Mouse (Mus musculus): Measurements from ENCODE around the gene Fscn2. TPM values are rescaled to one million over a fixed set of nuclear protein-coding genes. Genes with fewer than 3 reads are reported as not detected.

Fscn2 gene
- polyA plus RNA-seq (2015; fragmentation: Nextera tagmentation; extraction: Ambion mirVana) = 1.3 and 1.5 TPM in 2 replicates

DNA sequence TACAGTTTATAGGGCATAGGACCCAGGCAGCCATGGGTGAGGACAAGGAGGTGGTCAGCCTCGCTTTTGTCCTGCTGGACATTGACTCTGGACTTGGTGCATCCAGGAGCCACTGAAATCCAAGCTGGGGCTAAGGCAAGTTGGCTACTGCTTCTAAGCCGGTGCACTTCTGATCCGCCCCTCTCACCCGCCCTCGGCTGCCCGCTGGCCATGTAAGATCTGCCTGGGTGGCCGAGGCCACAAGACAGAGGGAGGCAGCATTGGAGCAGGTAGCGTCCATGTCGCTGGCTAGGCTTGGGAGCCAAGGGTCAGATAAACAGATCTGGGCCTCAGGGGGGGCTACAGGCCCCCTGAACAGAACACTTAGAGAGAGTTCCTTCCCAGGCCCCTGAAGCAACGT is at the start of gene Fscn2:
TSS of gene Fscn2 (plus strand) at position 240 of the 400 bp plus-strand sequence.
- Histone ChIP-seq H3K36me3 (ENCODE audit: insufficient read depth, low read length) (no peaks in the 10 kb centered on the region), H3K4me3 (replicated peaks; ENCODE audit: low read depth, low read length) (no peak within 1 kb of the TSS), H3K27ac (no peak within 1 kb of the TSS), H3K9ac (ENCODE audit: low read depth, low read length) (0 out of 2 replicates have a peak within 1 kb of the TSS, but pooled peaks have one; percentile 23), H3K4me1 (replicated peaks; ENCODE audit: insufficient read depth, low read length) (peaks cover 13% of the 10 kb centered on the region; the same call in 1 of the 2 replicates), H3K27me3 (ENCODE audit: insufficient read depth, low read length) (no peaks in the 10 kb centered on the region), H3K9me3 (replicated peaks; ENCODE audit: low read length) (no peaks in the 10 kb centered on the region), H3K4me2 (ENCODE audit: low read length) (no peak within 1 kb of the TSS)
- no peak for TF ChIP-seq CTCF (IDR thresholded peaks at IDR 0.05; ENCODE audit: low read depth)
- ATAC-seq (replicated peaks; ENCODE audit: low FRiP score, low read depth) (no peak), DNase-seq (ENCODE audit: low spot score) (no peak)
- WGBS = 48% methylated on average over 10 of the region's 10 CpGs

DNA sequence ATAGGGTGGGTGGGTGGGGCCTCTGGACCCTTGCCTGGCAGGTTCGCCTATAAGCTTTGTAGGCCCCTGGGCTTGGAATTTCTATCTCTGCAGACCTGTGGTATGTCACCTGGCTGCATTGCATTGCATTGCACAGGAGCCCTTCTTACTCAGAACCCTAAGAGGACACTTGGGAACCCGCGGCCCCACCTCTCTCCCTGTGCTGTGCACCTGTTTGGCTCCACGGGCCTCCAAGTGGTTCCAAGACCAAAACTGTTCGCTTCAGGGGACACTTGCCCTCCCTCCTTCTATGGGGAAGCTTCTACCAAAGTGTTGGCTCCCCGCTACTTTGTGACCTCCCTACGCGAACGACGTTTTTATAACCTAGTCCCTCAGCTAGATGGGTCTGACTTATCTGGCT is 49.8 kb upstream of the Fscn2 start:
- H3K9ac ChIP-seq (ENCODE audit: low read depth, low read length) = peak overlapping the region; percentile 63
- no peak for ATAC-seq (replicated peaks; ENCODE audit: low FRiP score, low read depth)
- no peak for DNase-seq (ENCODE audit: low spot score)
- H3K27me3 ChIP-seq (ENCODE audit: insufficient read depth, low read length) = no peaks in the 10 kb centered on the region
- WGBS = 34% methylated on average over 10 of the region's 10 CpGs
- H3K27ac ChIP-seq = peak overlapping the region; percentile 88
- peaks cover 22% of the 10 kb centered on the region for H3K4me1 ChIP-seq (replicated peaks; ENCODE audit: insufficient read depth, low read length)
- peak overlapping the region; percentile 79 for H3K4me2 ChIP-seq (ENCODE audit: low read length)
- no peak for TF ChIP-seq CTCF (IDR thresholded peaks at IDR 0.05; ENCODE audit: low read depth)
- no peaks in the 10 kb centered on the region for H3K9me3 ChIP-seq (replicated peaks; ENCODE audit: low read length)
- no peak overlapping the region for H3K4me3 ChIP-seq (replicated peaks; ENCODE audit: low read depth, low read length)
- no peaks in the 10 kb centered on the region for H3K36me3 ChIP-seq (ENCODE audit: insufficient read depth, low read length)

DNA sequence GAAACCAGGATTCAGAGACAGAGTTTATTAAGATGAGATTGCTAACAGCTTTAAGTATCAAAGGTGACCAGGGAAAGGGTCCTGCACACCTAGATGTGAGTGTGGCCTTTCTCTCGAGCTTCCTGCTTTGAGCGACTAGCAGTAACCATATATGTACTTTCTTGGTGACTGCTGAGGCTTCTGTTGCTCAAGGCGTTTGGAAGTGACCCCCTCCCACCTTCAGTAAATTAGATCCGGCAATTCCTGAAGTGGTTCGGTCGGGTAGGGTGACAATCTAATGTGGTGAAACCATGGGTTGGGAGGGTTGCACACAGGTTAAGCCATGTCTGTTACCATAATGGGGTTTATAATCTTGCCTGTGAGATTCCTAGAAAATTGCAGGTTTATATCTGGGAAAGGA is 49.3 kb upstream of the Fscn2 start:
- H3K9ac ChIP-seq (ENCODE audit: low read depth, low read length) = no peak overlapping the region
- ATAC-seq (replicated peaks; ENCODE audit: low FRiP score, low read depth) (no peak), DNase-seq (ENCODE audit: low spot score) (no peak)
- TF ChIP-seq CTCF (IDR thresholded peaks at IDR 0.05; ENCODE audit: low read depth) = no peak
- no peaks in the 10 kb centered on the region for H3K9me3 ChIP-seq (replicated peaks; ENCODE audit: low read length)
- no peak overlapping the region for H3K27ac ChIP-seq
- H3K4me1 ChIP-seq (replicated peaks; ENCODE audit: insufficient read depth, low read length) = peaks cover 22% of the 10 kb centered on the region
- WGBS = 52% methylated on average over 6 of the region's 6 CpGs
- H3K4me2 ChIP-seq (ENCODE audit: low read length) = no peak overlapping the region
- no peak overlapping the region for H3K4me3 ChIP-seq (replicated peaks; ENCODE audit: low read depth, low read length)
- no peaks in the 10 kb centered on the region for H3K36me3 ChIP-seq (ENCODE audit: insufficient read depth, low read length)
- no peaks in the 10 kb centered on the region for H3K27me3 ChIP-seq (ENCODE audit: insufficient read depth, low read length)

GRCm38 (mm10) chr11:120313906-120314685 is 47.2 kb upstream of the Fscn2 start:
- Histone ChIP-seq H3K9me3 (replicated peaks; ENCODE audit: low read length) (no peaks in the 10 kb centered on the region), H3K4me3 (replicated peaks; ENCODE audit: low read depth, low read length) (no peak overlapping the region), H3K9ac (ENCODE audit: low read depth, low read length) (no peak overlapping the region), H3K4me1 (replicated peaks; ENCODE audit: insufficient read depth, low read length) (peaks cover 18% of the 10 kb centered on the region; the same call in 1 of the 2 replicates), H3K27me3 (ENCODE audit: insufficient read depth, low read length) (no peaks in the 10 kb centered on the region), H3K4me2 (ENCODE audit: low read length) (no peak overlapping the region), H3K27ac (no peak overlapping the region), H3K36me3 (ENCODE audit: insufficient read depth, low read length) (no peaks in the 10 kb centered on the region)
- WGBS = 62% methylated on average over 6 of the region's 6 CpGs
- DNase-seq (ENCODE audit: low spot score) (no peak), ATAC-seq (replicated peaks; ENCODE audit: low FRiP score, low read depth) (no peak)
- TF ChIP-seq CTCF (IDR thresholded peaks at IDR 0.05; ENCODE audit: low read depth) = no peak

DNA sequence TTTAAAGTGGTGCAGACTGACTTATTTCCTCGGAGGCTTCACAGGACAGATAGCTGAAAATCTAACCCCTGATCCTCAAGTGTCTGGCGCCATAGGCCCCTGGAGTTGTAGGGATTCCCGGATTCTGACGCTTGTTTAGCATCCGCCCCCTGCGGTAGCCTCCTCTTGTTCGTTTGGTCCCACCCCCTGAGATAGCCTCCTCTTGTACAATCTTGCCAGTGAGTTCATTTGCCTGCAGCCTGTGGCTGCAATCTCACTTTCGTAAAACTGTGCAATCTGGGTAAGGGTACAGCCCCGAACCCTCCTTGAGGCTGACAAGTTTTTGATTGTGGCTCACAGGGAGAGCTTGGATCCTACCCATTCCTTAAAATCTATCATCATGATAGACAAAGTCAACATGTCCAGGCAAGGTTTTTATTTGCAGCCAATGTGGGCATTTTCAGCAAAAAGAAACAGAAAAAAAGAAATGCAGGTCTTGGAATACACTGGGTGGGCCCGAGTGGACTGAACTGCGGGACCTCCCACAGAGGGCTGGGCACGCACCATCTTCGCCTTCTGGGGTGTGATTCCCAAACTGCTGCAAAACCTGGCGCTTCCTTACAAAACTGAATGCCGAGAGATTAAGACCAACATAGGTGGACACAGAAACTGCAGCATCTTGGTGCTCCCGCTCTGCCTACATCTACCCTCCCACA is 46.5 kb upstream of the Fscn2 start:
- no peaks in the 10 kb centered on the region for H3K27me3 ChIP-seq (ENCODE audit: insufficient read depth, low read length)
- 65% methylated on average over 16 of the region's 16 CpGs for WGBS
- H3K4me2 ChIP-seq (ENCODE audit: low read length) = 0 out of 2 replicates have a peak overlapping the region, but pooled peaks have one; percentile 87
- no peaks in the 10 kb centered on the region for H3K9me3 ChIP-seq (replicated peaks; ENCODE audit: low read length)
- TF ChIP-seq CTCF (IDR thresholded peaks at IDR 0.05; ENCODE audit: low read depth) = no peak
- H3K4me3 ChIP-seq (replicated peaks; ENCODE audit: low read depth, low read length) = no peak overlapping the region
- no peak overlapping the region for H3K27ac ChIP-seq
- H3K36me3 ChIP-seq (ENCODE audit: insufficient read depth, low read length) = no peaks in the 10 kb centered on the region
- peaks cover 18% of the 10 kb centered on the region; the same call in 1 of the 2 replicates for H3K4me1 ChIP-seq (replicated peaks; ENCODE audit: insufficient read depth, low read length)
- ATAC-seq (replicated peaks; ENCODE audit: low FRiP score, low read depth) = no peak
- no peak for DNase-seq (ENCODE audit: low spot score)
- no peak overlapping the region for H3K9ac ChIP-seq (ENCODE audit: low read depth, low read length)

DNA sequence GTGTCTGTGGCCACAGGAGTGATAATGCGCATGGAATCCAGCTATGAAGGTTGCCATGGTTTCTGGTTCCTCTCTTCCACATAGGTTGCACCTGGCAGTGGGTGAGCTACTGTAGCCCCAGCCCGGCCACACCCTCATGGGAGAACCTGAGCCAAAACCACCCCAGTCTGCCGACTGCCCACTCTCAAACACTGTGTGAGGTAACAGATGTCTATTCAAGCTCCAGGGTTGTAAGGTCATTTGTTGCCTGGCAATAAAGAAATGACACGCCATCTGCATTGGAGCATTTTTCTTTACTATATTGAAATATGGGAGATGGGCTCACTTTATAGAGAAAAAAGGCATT is 45.9 kb upstream of the Fscn2 start:
- no peaks in the 10 kb centered on the region for H3K9me3 ChIP-seq (replicated peaks; ENCODE audit: low read length)
- DNase-seq (ENCODE audit: low spot score) = no peak
- WGBS = 30% methylated on average over 4 of the region's 4 CpGs

More for the DNA sequence above, 45.9 kb upstream of the Fscn2 start:
- H3K27me3 ChIP-seq (ENCODE audit: insufficient read depth, low read length) = no peaks in the 10 kb centered on the region
- H3K4me2 ChIP-seq (ENCODE audit: low read length) = peak overlapping the region; percentile 87
- H3K4me3 ChIP-seq (replicated peaks; ENCODE audit: low read depth, low read length) = no peak overlapping the region
- H3K9ac ChIP-seq (ENCODE audit: low read depth, low read length) = no peak overlapping the region
- TF ChIP-seq CTCF (IDR thresholded peaks at IDR 0.05; ENCODE audit: low read depth) = no peak
- H3K27ac ChIP-seq = peak overlapping the region; percentile 97; the same call in 1 of the 2 replicates
- no peaks in the 10 kb centered on the region for H3K36me3 ChIP-seq (ENCODE audit: insufficient read depth, low read length)
- ATAC-seq (replicated peaks; ENCODE audit: low FRiP score, low read depth) = no peak
- peaks cover 18% of the 10 kb centered on the region; the same call in 1 of the 2 replicates for H3K4me1 ChIP-seq (replicated peaks; ENCODE audit: insufficient read depth, low read length)
